Comparison of ENCODE assay signal across 8 mouse cellular contexts in the genomic region with DNA sequence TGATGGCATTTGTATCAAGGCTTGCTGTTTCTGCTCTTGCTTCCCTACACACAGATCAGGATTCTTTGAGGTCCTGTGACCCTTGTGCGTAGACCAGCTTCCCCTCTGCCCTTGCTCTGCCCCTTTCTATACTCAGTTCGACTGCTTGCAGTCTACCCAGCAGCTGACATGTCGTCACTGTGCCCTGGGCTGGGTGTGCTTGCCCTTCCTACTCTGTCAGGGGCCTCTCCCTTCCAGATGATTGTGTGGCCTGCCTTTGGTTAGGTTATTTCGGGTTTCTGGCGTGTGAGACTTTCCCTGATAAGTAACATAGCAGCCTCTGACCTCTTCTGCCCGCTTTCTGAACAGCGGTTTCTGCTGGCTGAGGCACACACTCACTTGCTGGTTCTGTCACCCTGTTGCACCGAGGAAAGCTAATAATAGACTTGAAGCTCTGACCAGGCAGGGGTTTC. TPM values are rescaled to one million over a fixed set of nuclear protein-coding genes. Genes with fewer than 3 reads are reported as not detected.
DNase-seq lines count a peak whose midpoint lies in the region; ATAC-seq and TF ChIP-seq lines count a peak whose summit lies in the region.

No protein-coding gene starts in this region.

- peak overlapping the region; percentile 49 for H3K4me2 ChIP-seq in forebrain, embryonic 15.5 days (replicated peaks)
- peak overlapping the region; percentile 78 for H3K4me2 ChIP-seq in hindbrain, embryonic 13.5 days

- H3K4me3 ChIP-seq in left cerebral cortex, adult 2 months, result peak overlapping the region; percentile 91
- H3K4me3 ChIP-seq in forebrain, embryonic 15.5 days, result peak overlapping the region; percentile 83
- H3K4me3 ChIP-seq in hindbrain, embryonic 13.5 days, result peak overlapping the region; percentile 95
- peak overlapping the region; percentile 23 for H3K4me3 ChIP-seq in olfactory bulb, adult 2 months (ENCODE audit: insufficient read depth, low read depth, low read length)

- H3K4me1 ChIP-seq in forebrain, embryonic 15.5 days, result peaks cover 56% of the 10 kb centered on the region
- peaks cover 36% of the 10 kb centered on the region for H3K4me1 ChIP-seq in hindbrain, embryonic 13.5 days (replicated peaks)
- H3K4me1 ChIP-seq in olfactory bulb, adult 2 months (ENCODE audit: control insufficient read depth, insufficient read depth, low read length), result peaks cover 11% of the 10 kb centered on the region

- H3K9ac ChIP-seq in forebrain, embryonic 15.5 days (replicated peaks), result peak overlapping the region; percentile 84
- H3K9ac ChIP-seq in hindbrain, embryonic 13.5 days, result peak overlapping the region; percentile 97

- no peak for TF ChIP-seq CTCF in left cerebral cortex, adult 2 months (IDR thresholded peaks at IDR 0.05)
- TF ChIP-seq CTCF in olfactory bulb, adult 2 months (IDR thresholded peaks at IDR 0.05; ENCODE audit: insufficient read depth, low read depth, low read length), result no peak

- H3K27ac ChIP-seq in left cerebral cortex, adult 2 months, result no peak overlapping the region
- H3K27ac ChIP-seq in forebrain, embryonic 15.5 days (replicated peaks), result no peak overlapping the region
- H3K27ac ChIP-seq in hindbrain, embryonic 13.5 days, result no peak overlapping the region
- H3K27ac ChIP-seq in olfactory bulb, adult 2 months (ENCODE audit: insufficient read depth, low read depth, low read length), result no peak overlapping the region

- H3K36me3 ChIP-seq in forebrain, embryonic 15.5 days, result no peaks in the 10 kb centered on the region
- H3K36me3 ChIP-seq in hindbrain, embryonic 13.5 days, result no peaks in the 10 kb centered on the region

- no peak for ATAC-seq in forebrain, embryonic 15.5 days (replicated peaks)
- no peak for ATAC-seq in hindbrain, embryonic 13.5 days (ENCODE audit: low FRiP score)

- 34% methylated on average over 8 of the region's 8 CpGs for WGBS in forebrain, embryonic 15.5 days
- 38% methylated on average over 8 of the region's 8 CpGs for WGBS in hindbrain, embryonic 13.5 days
- WGBS in olfactory bulb, adult 2 months, result 18% methylated on average over 8 of the region's 8 CpGs

- DNase-seq in left cerebral cortex, adult 2 months (ENCODE audit: extremely low spot score in 1 of 2, low spot score in 2 of 2), result no peak
- no peak for DNase-seq in left cerebral cortex, adult 8-10 months (ENCODE audit: low spot score in 2 of 2)
- DNase-seq in lung, postnatal 10 days, result peak; percentile 60
- DNase-seq in left cerebral cortex, postnatal 36 days (ENCODE audit: low spot score in 2 of 2), result no peak
- DNase-seq in right cerebral cortex, postnatal 36 days (ENCODE audit: low spot score in 2 of 2), result no peak

- intact Hi-C loops in left cerebral cortex, adult 2 months (cut with DNase I), result loop anchor here (5.0 kb wide), 1 partner anchor 110 kb away; no protein-coding TSS in a partner anchor
- intact Hi-C loops in left cerebral cortex, postnatal 36 days (cut with DNase I), result loop anchor here (5.0 kb wide), 2 partner anchors 55 to 65 kb away; no protein-coding TSS in a partner anchor

- no peaks in the 10 kb centered on the region for H3K27me3 ChIP-seq in forebrain, embryonic 15.5 days
- H3K27me3 ChIP-seq in hindbrain, embryonic 13.5 days, result no peaks in the 10 kb centered on the region

- TF ChIP-seq POLR2A in olfactory bulb, adult 2 months (IDR thresholded peaks at IDR 0.05; ENCODE audit: insufficient read depth, low read depth, low read length), result no peak

- H3K9me3 ChIP-seq in forebrain, embryonic 15.5 days, result no peaks in the 10 kb centered on the region
- H3K9me3 ChIP-seq in hindbrain, embryonic 13.5 days, result no peaks in the 10 kb centered on the region

RNA-seq across cellular contexts. Expression of a gene that starts 2.6 kb away (rescaled TPM):
- 100 to 1,000 TPM in 1 of 2 experiments, 10 to 100 TPM in 1; 99.3 to 109 TPM for total RNA-seq in left cerebral cortex, adult 2 months (2021)
- 10 to 100 TPM; 79.6 to 96.8 (median 90.7) TPM for total RNA-seq in left cerebral cortex, adult 8-10 months (2022)
- 12.6 and 14.2 TPM in 2 replicates for polyA plus RNA-seq in forebrain, embryonic 15.5 days (2015; fragmentation: Nextera tagmentation; extraction: Ambion mirVana)
- polyA plus RNA-seq in hindbrain, embryonic 13.5 days (2015; fragmentation: Nextera tagmentation; extraction: Ambion mirVana), result 10.1 and 10.5 TPM in 2 replicates
- not detected in 2 replicates for polyA plus RNA-seq in olfactory bulb, adult 2 months (2012; ENCODE audit: insufficient read depth, insufficient read length, low replicate concordance, missing spikeins)
- 10 to 100 TPM; 86.8 to 97.2 TPM for total RNA-seq in left cerebral cortex, postnatal 36 days (2021)

Comparison
In these comparisons a context has a peak if more than half of its experiments do, and no peak if none do; other contexts are left out.
1. H3K4me3 ChIP-seq: peak in every context shown above with its lines; median percentile 95 in hindbrain, embryonic 13.5 days; 91 in left cerebral cortex, adult 2 months; 83 in forebrain, embryonic 15.5 days; 23 in olfactory bulb, adult 2 months.